Mouse (Mus musculus): ENCODE data around the gene Srd5a1. TPM values are rescaled to one million over a fixed set of nuclear protein-coding genes. Genes with fewer than 3 reads are reported as not detected.
A peak's percentile ranks its signal among the peaks of the same experiment; 100 is the strongest.

The Srd5a1 gene
- total and polyA plus RNA-seq, 2 experiments: 41.9 to 86.4 TPM

DNA sequence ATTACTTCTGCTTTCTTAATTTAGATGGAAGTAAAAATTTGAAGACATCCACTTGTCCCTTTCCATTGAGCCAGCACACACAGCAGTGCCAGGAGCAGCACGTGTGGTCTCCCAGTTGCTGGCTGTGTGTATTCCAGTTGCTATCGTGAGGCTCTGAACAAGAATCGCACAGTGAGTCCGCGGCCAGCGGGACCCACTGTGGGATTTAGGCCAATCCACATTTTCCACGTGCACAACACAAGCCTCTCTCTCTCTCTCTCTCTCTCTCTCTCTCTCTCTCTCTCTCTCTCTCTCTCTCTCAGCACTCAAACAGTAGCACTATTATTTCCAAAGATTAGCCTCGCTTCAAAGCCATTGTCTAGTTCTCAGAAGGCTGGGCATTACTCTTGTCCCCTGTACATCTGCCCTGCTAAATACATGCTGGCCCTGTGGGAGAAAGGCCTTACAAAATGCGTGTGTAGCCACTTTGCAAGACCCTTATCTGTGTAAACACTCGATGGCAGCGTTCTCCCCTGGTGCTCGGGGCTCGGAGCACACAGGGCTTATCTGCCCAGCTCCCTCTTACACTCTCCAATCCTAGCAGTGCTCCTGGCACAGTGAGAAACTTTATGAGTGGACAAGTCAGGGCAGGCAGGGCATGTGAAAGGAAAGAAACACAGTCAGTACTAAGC, 51.8 kb downstream of the Srd5a1 start:
- TF ChIP-seq CTCF (IDR thresholded peaks at IDR 0.05; ENCODE audit: low read depth, low read length) (no peak), POLR2A (IDR thresholded peaks at IDR 0.05; ENCODE audit: extremely low read depth, insufficient read depth, low read length) (no peak)

DNA sequence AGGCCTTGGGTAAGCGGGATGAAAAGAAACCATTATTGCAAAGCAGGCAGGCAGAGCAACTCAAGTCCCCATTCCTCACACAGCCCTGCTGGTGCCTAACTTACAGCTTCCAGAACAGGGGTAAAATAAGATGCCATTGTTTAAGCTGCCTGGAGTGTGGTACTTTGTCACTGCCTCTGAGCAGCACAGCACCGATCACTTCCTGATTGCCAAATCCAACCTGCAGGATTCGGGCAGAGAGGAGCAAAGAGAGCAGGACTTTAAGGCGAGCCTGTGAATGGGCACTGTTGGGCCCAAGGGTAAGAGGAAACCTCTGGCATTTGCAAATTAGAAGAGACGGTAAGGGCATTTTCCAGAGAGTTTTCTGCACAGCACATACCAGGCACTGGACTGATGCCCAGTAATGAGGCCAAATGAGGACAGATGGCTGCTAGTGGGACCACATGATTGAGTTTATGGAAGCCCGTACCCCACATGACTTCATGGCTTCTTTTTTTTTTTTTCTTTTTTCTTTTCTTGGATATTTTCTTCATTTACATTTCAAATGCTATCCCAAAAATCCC, 53.1 kb downstream of the Srd5a1 start:
- DNase-seq (ENCODE audit: extremely low read depth, low read depth, low spot score): no peak
- no peak overlapping the region for H3K9ac ChIP-seq (ENCODE audit: low read depth, low read length)
- TF ChIP-seq CTCF (IDR thresholded peaks at IDR 0.05; ENCODE audit: low read depth, low read length): no peak
- TF ChIP-seq POLR2A (IDR thresholded peaks at IDR 0.05; ENCODE audit: extremely low read depth, insufficient read depth, low read length): no peak
- WGBS: 62% methylated on average over 6 of the region's 6 CpGs
- H3K79me2 ChIP-seq (ENCODE audit: control insufficient read depth, insufficient read depth, low read length): no peaks in the 10 kb centered on the region
- H3K4me1 ChIP-seq (ENCODE audit: control insufficient read depth, insufficient read depth, low read length): peaks cover 3% of the 10 kb centered on the region; the same call in 1 of the 2 replicates
- H3K4me3 ChIP-seq (ENCODE audit: insufficient read depth, low read depth, low read length): no peak overlapping the region
- H3K27ac ChIP-seq (replicated peaks; ENCODE audit: insufficient read depth, low read depth, low read length): no peak overlapping the region
- no peaks in the 10 kb centered on the region for H3K27me3 ChIP-seq (ENCODE audit: control insufficient read depth, insufficient read depth, low read length)
- H3K36me3 ChIP-seq (ENCODE audit: control insufficient read depth, insufficient read depth, low read length): no peaks in the 10 kb centered on the region

More for the DNA sequence above, 51.8 kb downstream of the Srd5a1 start:
- no peak for DNase-seq (ENCODE audit: extremely low read depth, low read depth, low spot score)
- Histone ChIP-seq H3K4me3 (ENCODE audit: insufficient read depth, low read depth, low read length) (no peak overlapping the region), H3K4me1 (ENCODE audit: control insufficient read depth, insufficient read depth, low read length) (peaks cover 12% of the 10 kb centered on the region), H3K27me3 (ENCODE audit: control insufficient read depth, insufficient read depth, low read length) (no peaks in the 10 kb centered on the region), H3K9ac (ENCODE audit: low read depth, low read length) (no peak overlapping the region), H3K79me2 (ENCODE audit: control insufficient read depth, insufficient read depth, low read length) (no peaks in the 10 kb centered on the region), H3K36me3 (ENCODE audit: control insufficient read depth, insufficient read depth, low read length) (no peaks in the 10 kb centered on the region), H3K27ac (replicated peaks; ENCODE audit: insufficient read depth, low read depth, low read length) (no peak overlapping the region)
- WGBS: 68% methylated on average over 13 of the region's 13 CpGs

DNA sequence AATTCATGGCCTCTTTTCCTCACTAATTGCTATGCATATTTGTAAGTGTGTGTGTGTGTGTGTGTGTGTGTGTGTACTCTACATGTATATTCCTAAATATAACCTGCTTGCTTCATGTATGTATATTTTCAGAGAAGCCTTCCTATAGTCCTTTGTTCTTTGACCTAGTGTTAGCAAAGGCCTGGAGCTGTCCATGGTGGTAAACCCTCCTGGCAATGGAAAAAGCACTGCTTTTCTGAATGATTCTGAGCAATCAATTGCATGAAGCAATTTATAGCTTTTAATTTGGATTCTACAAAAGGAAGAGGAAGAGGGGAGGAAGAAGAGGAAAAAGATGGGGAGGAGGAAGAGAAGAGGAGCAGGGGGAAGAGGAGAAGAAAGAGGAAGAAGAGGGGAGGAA, 54.5 kb downstream of the Srd5a1 start:
- Histone ChIP-seq H3K4me1 (ENCODE audit: control insufficient read depth, insufficient read depth, low read length) (no peaks in the 10 kb centered on the region), H3K27ac (replicated peaks; ENCODE audit: insufficient read depth, low read depth, low read length) (no peak overlapping the region), H3K4me3 (ENCODE audit: insufficient read depth, low read depth, low read length) (no peak overlapping the region), H3K36me3 (ENCODE audit: control insufficient read depth, insufficient read depth, low read length) (no peaks in the 10 kb centered on the region), H3K79me2 (ENCODE audit: control insufficient read depth, insufficient read depth, low read length) (no peaks in the 10 kb centered on the region), H3K9ac (ENCODE audit: low read depth, low read length) (no peak overlapping the region), H3K27me3 (ENCODE audit: control insufficient read depth, insufficient read depth, low read length) (no peaks in the 10 kb centered on the region)
- TF ChIP-seq POLR2A (IDR thresholded peaks at IDR 0.05; ENCODE audit: extremely low read depth, insufficient read depth, low read length) (no peak), CTCF (IDR thresholded peaks at IDR 0.05; ENCODE audit: low read depth, low read length) (no peak)
- DNase-seq (ENCODE audit: extremely low read depth, low read depth, low spot score): no peak

DNA sequence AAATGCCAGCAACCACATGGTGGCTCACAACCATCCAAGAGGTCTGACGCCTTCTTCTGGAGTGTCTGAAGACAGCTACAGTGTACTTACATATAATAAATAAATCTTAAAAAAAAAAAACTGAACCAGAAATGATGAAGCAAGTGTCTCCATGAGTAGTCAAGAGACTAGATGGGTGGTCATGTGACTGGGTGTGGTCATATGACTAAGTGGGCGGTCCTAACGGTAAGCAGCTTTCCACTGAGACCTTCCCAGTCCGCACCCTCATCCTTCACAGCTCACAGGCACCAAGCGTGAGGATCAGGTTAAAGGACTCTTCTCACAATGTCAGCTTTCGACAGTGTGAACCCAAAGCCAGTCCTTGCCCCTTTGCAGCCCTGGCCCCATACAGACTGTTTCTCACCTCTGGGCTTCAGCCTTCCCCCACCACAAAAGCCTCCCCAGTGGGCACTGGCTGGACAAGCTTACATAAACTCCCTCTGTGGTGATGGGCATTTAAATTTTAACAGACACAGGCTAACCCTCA, 55.2 kb downstream of the Srd5a1 start:
- no peak overlapping the region for H3K27ac ChIP-seq (replicated peaks; ENCODE audit: insufficient read depth, low read depth, low read length)
- TF ChIP-seq POLR2A (IDR thresholded peaks at IDR 0.05; ENCODE audit: extremely low read depth, insufficient read depth, low read length) (no peak), CTCF (IDR thresholded peaks at IDR 0.05; ENCODE audit: low read depth, low read length) (no peak)
- no peaks in the 10 kb centered on the region for H3K27me3 ChIP-seq (ENCODE audit: control insufficient read depth, insufficient read depth, low read length)
- WGBS: 85% methylated on average over 6 of the region's 6 CpGs
- DNase-seq (ENCODE audit: extremely low read depth, low read depth, low spot score): no peak
- no peak overlapping the region for H3K4me3 ChIP-seq (ENCODE audit: insufficient read depth, low read depth, low read length)
- no peak overlapping the region for H3K9ac ChIP-seq (ENCODE audit: low read depth, low read length)
- H3K79me2 ChIP-seq (ENCODE audit: control insufficient read depth, insufficient read depth, low read length): no peaks in the 10 kb centered on the region
- H3K4me1 ChIP-seq (ENCODE audit: control insufficient read depth, insufficient read depth, low read length): no peaks in the 10 kb centered on the region
- H3K36me3 ChIP-seq (ENCODE audit: control insufficient read depth, insufficient read depth, low read length): no peaks in the 10 kb centered on the region

DNA sequence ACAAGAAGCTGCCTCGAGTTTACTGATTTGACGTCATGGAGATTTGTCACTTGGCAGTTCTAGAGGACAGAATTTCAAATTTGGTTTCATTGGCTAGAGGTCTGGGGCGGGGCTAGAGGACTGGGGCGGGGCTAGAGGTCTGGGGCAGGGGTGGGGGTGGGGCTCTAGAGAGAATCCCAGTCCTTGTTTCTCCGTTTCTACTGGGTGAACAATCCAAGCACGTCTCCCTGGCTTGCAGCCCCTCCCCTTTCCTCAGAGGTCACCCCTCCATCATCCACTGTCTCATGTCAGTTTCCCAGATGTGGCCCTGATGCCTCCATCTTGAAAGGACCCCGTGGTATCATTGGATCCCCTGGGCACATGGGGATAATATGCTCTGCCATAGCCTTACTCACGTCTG, 56.2 kb downstream of the Srd5a1 start:
- no peak overlapping the region for H3K27ac ChIP-seq (replicated peaks; ENCODE audit: insufficient read depth, low read depth, low read length)
- TF ChIP-seq CTCF (IDR thresholded peaks at IDR 0.05; ENCODE audit: low read depth, low read length): no peak
- TF ChIP-seq POLR2A (IDR thresholded peaks at IDR 0.05; ENCODE audit: extremely low read depth, insufficient read depth, low read length): no peak
- no peaks in the 10 kb centered on the region for H3K79me2 ChIP-seq (ENCODE audit: control insufficient read depth, insufficient read depth, low read length)
- H3K4me1 ChIP-seq (ENCODE audit: control insufficient read depth, insufficient read depth, low read length): no peaks in the 10 kb centered on the region
- H3K27me3 ChIP-seq (ENCODE audit: control insufficient read depth, insufficient read depth, low read length): no peaks in the 10 kb centered on the region
- 27% methylated on average over 8 of the region's 8 CpGs for WGBS
- no peak overlapping the region for H3K4me3 ChIP-seq (ENCODE audit: insufficient read depth, low read depth, low read length)
- H3K36me3 ChIP-seq (ENCODE audit: control insufficient read depth, insufficient read depth, low read length): no peaks in the 10 kb centered on the region
- DNase-seq (ENCODE audit: extremely low read depth, low read depth, low spot score): peak; percentile 50
- no peak overlapping the region for H3K9ac ChIP-seq (ENCODE audit: low read depth, low read length)

DNA sequence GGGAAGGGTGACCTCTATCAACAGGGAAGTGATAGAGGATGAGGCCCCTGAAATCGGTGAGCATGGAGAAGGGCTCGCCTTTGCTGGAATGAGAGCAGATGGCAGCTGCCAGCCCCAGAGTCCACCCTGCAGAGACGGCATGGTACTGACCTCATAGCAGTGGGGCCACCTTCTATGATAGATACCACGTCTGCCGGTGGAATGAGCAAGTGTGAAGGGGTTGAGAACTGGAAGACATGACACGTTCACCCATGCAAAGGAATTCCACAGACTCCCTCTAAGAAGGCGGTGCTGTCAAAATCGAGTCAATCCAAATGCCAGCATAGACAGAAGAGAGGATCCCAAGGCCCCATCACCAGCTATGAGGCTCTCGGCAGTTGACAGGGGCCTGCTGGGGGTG, 57.0 kb downstream of the Srd5a1 start:
- H3K9ac ChIP-seq (ENCODE audit: low read depth, low read length): no peak overlapping the region
- no peak overlapping the region for H3K4me3 ChIP-seq (ENCODE audit: insufficient read depth, low read depth, low read length)
- H3K4me1 ChIP-seq (ENCODE audit: control insufficient read depth, insufficient read depth, low read length): no peaks in the 10 kb centered on the region
- H3K27ac ChIP-seq (replicated peaks; ENCODE audit: insufficient read depth, low read depth, low read length): no peak overlapping the region
- no peaks in the 10 kb centered on the region for H3K36me3 ChIP-seq (ENCODE audit: control insufficient read depth, insufficient read depth, low read length)
- no peak for DNase-seq (ENCODE audit: extremely low read depth, low read depth, low spot score)
- H3K79me2 ChIP-seq (ENCODE audit: control insufficient read depth, insufficient read depth, low read length): no peaks in the 10 kb centered on the region
- no peaks in the 10 kb centered on the region for H3K27me3 ChIP-seq (ENCODE audit: control insufficient read depth, insufficient read depth, low read length)
- TF ChIP-seq CTCF (IDR thresholded peaks at IDR 0.05; ENCODE audit: low read depth, low read length) (no peak), POLR2A (IDR thresholded peaks at IDR 0.05; ENCODE audit: extremely low read depth, insufficient read depth, low read length) (no peak)
- 81% methylated on average over 9 of the region's 9 CpGs for WGBS
